Mouse (Mus musculus) ES-E14 (cell line): ENCODE measurements at regions not wholly inside any gene's neighbourhood (a gene's known extent, or its start where the extent isn't known, plus 50 kb on each side); places are given as distances from the start of the nearest gene placed in this dataset.

Experiments used
- HCFC1 ChIP-seq: IDR thresholded peaks from 2 replicates; pipeline ENCODE4 v1.6.1; 2012; ENCODE audit warnings: low read length, inconsistent platforms, borderline replicate concordance; ENCODE audit not compliant: insufficient read depth
- MAFK ChIP-seq: IDR thresholded peaks from 2 replicates; pipeline ENCODE4 v1.6.1; 2014; ENCODE audit warnings: mild to moderate bottlenecking, low read depth, low read length, inconsistent platforms; ENCODE audit not compliant: insufficient read depth
- ZC3H11A ChIP-seq: IDR thresholded peaks from 2 replicates; pipeline ENCODE4 v1.6.1; 2012; ENCODE audit warnings: low read depth, mild to moderate bottlenecking, inconsistent platforms, low read length, borderline replicate concordance
- ZNF384 ChIP-seq: IDR thresholded peaks from 2 replicates; pipeline ENCODE4 v1.6.1; 2012; ENCODE audit warnings: low read depth, low read length, inconsistent platforms

DNA sequence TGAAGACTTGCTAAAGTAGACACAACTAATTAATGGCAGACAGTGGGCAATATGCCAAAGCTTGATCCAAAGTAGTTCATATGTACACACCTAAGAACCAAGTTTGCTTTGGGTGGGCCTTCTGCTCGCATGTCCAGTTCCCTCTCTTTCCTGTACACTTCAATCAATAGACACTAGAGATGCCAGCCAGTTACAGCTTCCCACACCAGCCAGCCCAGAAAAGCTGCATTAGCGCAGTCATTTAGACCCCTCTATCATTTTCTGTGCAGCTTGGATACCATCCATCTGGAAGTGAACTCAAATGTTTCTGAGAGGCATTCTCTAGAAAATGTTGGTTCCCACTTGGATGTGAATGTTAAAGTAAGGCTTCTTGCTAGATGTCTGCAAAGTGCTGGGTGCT is 179.7 kb downstream of the 1190002N15Rik start:
- TF ChIP-seq ZC3H11A (no peak), HCFC1 (no peak), ZNF384 (no peak), MAFK (no peak)
